Mouse (Mus musculus): ENCODE measurements around the gene Mfsd2b. TPM values are rescaled to one million over a fixed set of nuclear protein-coding genes. Genes with fewer than 3 reads are reported as not detected.
A peak's percentile ranks its signal among the peaks of the same experiment; 100 is the strongest.

Mfsd2b gene
- polyA plus RNA-seq, 1 experiment = 2.2 TPM

DNA sequence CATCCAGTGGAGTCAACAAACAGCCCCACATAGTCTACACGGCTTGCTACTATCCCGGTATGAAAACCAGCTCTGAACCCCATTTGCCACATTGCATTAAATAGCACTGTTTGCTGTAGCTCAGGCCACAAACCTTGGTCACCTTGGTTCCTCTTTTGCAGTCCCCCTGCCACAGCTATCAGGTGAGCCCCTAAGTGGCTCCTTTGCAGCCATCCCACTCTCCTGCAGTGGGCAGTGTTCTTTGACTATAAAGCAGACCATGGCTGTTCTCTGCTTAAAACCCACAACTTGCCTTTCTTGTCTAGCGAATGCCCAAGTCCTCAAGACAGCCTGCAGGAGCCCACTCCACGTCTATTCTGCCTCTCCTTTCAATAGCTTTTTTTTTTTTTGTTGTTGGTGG, 1.9 kb downstream of the Mfsd2b start:
- TF ChIP-seq POLR2A (IDR thresholded peaks at IDR 0.05; ENCODE audit: insufficient read depth, low read length) = no peak
- no peak for TF ChIP-seq CTCF (IDR thresholded peaks at IDR 0.05; ENCODE audit: low read depth, low read length)
- TF ChIP-seq EP300 (IDR thresholded peaks at IDR 0.05; ENCODE audit: insufficient read depth, low read depth, low read length) = no peak

DNA sequence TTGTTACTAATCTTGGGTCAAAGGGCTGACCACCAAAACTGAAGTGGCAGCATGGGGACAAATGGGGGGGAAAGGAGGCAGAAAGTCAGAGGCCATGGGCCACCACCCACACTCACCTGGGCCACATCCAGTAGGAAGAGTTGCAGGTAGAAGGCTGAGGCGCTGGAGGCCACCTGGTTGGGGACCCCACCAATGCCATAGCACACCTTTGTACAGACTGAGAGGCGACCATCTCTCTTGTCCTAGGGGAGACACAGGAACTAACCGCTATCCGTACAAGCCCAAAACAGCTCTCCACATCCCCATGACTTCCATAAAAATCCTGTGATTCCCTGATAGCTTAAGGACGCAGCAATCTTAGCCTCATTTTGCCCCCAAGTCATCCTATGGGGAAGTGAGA, 2.9 kb downstream of the Mfsd2b start:
- Histone ChIP-seq H3K27me3 (ENCODE audit: control insufficient read depth, insufficient read depth, low read length, poor library complexity, severe bottlenecking) (no peaks in the 10 kb centered on the region), H3K36me3 (ENCODE audit: control insufficient read depth, insufficient read depth, low read length, poor library complexity, severe bottlenecking) (no peaks in the 10 kb centered on the region), H3K27ac (ENCODE audit: insufficient read depth, low read length) (no peak overlapping the region), H3K4me3 (ENCODE audit: low read depth, low read length) (no peak overlapping the region), H3K9me3 (replicated peaks; ENCODE audit: control insufficient read depth, insufficient read depth, low read length, poor library complexity, severe bottlenecking) (no peaks in the 10 kb centered on the region), H3K9ac (ENCODE audit: low read depth, poor library complexity, severe bottlenecking) (no peak overlapping the region), H3K4me1 (ENCODE audit: control insufficient read depth, insufficient read depth, low read length) (no peaks in the 10 kb centered on the region)
- TF ChIP-seq POLR2A (IDR thresholded peaks at IDR 0.05; ENCODE audit: insufficient read depth, low read length) = no peak
- TF ChIP-seq EP300 (IDR thresholded peaks at IDR 0.05; ENCODE audit: insufficient read depth, low read depth, low read length) = no peak
- TF ChIP-seq CTCF (IDR thresholded peaks at IDR 0.05; ENCODE audit: low read depth, low read length) = no peak

More for the DNA sequence above, 1.9 kb downstream of the Mfsd2b start:
- H3K9ac ChIP-seq (ENCODE audit: low read depth, poor library complexity, severe bottlenecking) = no peak overlapping the region
- H3K4me3 ChIP-seq (ENCODE audit: low read depth, low read length) = no peak overlapping the region
- H3K9me3 ChIP-seq (replicated peaks; ENCODE audit: control insufficient read depth, insufficient read depth, low read length, poor library complexity, severe bottlenecking) = no peaks in the 10 kb centered on the region
- no peaks in the 10 kb centered on the region for H3K4me1 ChIP-seq (ENCODE audit: control insufficient read depth, insufficient read depth, low read length)
- no peaks in the 10 kb centered on the region for H3K27me3 ChIP-seq (ENCODE audit: control insufficient read depth, insufficient read depth, low read length, poor library complexity, severe bottlenecking)
- H3K27ac ChIP-seq (ENCODE audit: insufficient read depth, low read length) = no peak overlapping the region
- H3K36me3 ChIP-seq (ENCODE audit: control insufficient read depth, insufficient read depth, low read length, poor library complexity, severe bottlenecking) = no peaks in the 10 kb centered on the region

DNA sequence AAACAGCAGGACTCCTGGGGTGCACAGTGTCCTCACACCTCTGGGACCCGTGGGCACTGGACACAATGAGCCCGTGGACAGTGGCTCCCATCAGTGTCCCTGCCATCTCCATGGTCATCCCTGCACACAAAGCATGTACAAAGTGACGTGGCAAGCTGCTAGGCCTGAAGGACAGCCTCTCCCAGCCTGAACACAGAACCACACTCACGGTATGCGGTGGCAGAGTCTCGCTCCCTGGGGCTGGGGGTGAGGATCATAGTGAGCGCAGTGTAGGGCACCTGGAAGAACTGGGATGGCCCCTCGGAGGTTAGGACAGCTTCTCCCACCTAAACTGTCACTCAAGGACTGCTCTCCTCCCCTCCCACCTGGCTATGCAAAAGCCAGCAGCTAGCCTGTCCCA, 5.2 kb downstream of the Mfsd2b start:
- H3K4me1 ChIP-seq (ENCODE audit: control insufficient read depth, insufficient read depth, low read length) = no peaks in the 10 kb centered on the region
- H3K4me3 ChIP-seq (ENCODE audit: low read depth, low read length) = no peak overlapping the region
- H3K9me3 ChIP-seq (replicated peaks; ENCODE audit: control insufficient read depth, insufficient read depth, low read length, poor library complexity, severe bottlenecking) = no peaks in the 10 kb centered on the region
- H3K27ac ChIP-seq (ENCODE audit: insufficient read depth, low read length) = no peak overlapping the region
- TF ChIP-seq POLR2A (IDR thresholded peaks at IDR 0.05; ENCODE audit: insufficient read depth, low read length) (no peak), CTCF (IDR thresholded peaks at IDR 0.05; ENCODE audit: low read depth, low read length) (no peak), EP300 (IDR thresholded peaks at IDR 0.05; ENCODE audit: insufficient read depth, low read depth, low read length) (no peak)
- H3K9ac ChIP-seq (ENCODE audit: low read depth, poor library complexity, severe bottlenecking) = no peak overlapping the region
- H3K27me3 ChIP-seq (ENCODE audit: control insufficient read depth, insufficient read depth, low read length, poor library complexity, severe bottlenecking) = no peaks in the 10 kb centered on the region
- H3K36me3 ChIP-seq (ENCODE audit: control insufficient read depth, insufficient read depth, low read length, poor library complexity, severe bottlenecking) = no peaks in the 10 kb centered on the region

DNA sequence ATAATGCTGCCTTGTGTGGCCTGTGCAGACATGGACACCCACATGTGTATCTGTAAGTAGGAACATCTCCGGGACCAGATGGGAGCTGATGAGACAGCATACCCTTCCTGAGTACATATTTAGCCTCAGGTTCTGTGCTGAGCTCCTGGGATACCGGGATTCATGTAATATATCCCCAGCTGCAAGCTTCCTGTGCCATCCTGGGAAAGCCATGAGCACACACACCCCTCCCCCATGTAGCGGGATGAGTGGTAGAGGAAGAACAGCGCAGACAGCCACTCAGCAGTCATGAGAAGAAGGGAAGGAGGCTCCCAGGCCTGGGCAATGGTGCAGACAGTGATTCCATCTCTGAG, 9.8 kb downstream of the Mfsd2b start:
- H3K27ac ChIP-seq (ENCODE audit: insufficient read depth, low read length) = no peak overlapping the region
- no peaks in the 10 kb centered on the region for H3K9me3 ChIP-seq (replicated peaks; ENCODE audit: control insufficient read depth, insufficient read depth, low read length, poor library complexity, severe bottlenecking)
- no peaks in the 10 kb centered on the region for H3K4me1 ChIP-seq (ENCODE audit: control insufficient read depth, insufficient read depth, low read length)
- TF ChIP-seq CTCF (IDR thresholded peaks at IDR 0.05; ENCODE audit: low read depth, low read length) (no peak), EP300 (IDR thresholded peaks at IDR 0.05; ENCODE audit: insufficient read depth, low read depth, low read length) (no peak), POLR2A (IDR thresholded peaks at IDR 0.05; ENCODE audit: insufficient read depth, low read length) (no peak)
- no peak overlapping the region for H3K4me3 ChIP-seq (ENCODE audit: low read depth, low read length)
- no peaks in the 10 kb centered on the region for H3K36me3 ChIP-seq (ENCODE audit: control insufficient read depth, insufficient read depth, low read length, poor library complexity, severe bottlenecking)
- no peak overlapping the region for H3K9ac ChIP-seq (ENCODE audit: low read depth, poor library complexity, severe bottlenecking)
- no peaks in the 10 kb centered on the region for H3K27me3 ChIP-seq (ENCODE audit: control insufficient read depth, insufficient read depth, low read length, poor library complexity, severe bottlenecking)

DNA sequence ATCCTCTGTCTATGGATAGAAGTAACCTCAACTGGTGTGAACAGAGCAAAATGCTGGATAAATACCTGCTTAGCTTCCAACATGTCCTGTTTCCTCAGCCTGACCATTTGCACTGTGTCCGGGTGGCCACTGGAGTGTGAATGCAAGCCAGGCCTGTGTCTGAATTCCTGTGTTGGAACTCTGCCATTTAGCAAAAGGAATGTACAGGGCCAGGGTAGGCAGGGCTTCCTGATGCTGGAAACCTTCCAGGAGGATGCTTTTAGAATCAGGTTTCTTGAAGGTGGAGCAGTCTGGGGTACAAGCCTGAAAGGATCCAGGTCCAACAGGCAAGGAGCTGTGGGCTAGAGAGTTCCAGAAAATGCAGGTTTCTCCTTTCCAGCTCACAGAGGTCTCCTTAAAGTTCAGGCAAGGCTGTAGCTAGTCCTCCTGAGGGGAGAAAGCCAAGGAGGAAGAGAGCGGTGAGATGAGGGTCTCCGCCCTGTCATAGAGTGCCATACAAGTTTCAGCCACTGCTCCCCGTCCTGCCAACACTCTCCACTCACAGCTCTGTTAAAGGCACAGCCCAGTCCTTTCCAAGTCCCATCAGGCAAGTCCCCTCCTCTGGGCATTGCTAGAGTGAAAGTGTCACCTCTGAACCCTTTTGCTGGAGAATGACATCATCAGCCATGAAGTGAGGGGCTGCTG, 10.4 kb downstream of the Mfsd2b start:
- Histone ChIP-seq H3K4me3 (ENCODE audit: low read depth, low read length) (no peak overlapping the region), H3K27me3 (ENCODE audit: control insufficient read depth, insufficient read depth, low read length, poor library complexity, severe bottlenecking) (no peaks in the 10 kb centered on the region), H3K9ac (ENCODE audit: low read depth, poor library complexity, severe bottlenecking) (no peak overlapping the region), H3K9me3 (replicated peaks; ENCODE audit: control insufficient read depth, insufficient read depth, low read length, poor library complexity, severe bottlenecking) (no peaks in the 10 kb centered on the region), H3K36me3 (ENCODE audit: control insufficient read depth, insufficient read depth, low read length, poor library complexity, severe bottlenecking) (no peaks in the 10 kb centered on the region), H3K4me1 (ENCODE audit: control insufficient read depth, insufficient read depth, low read length) (no peaks in the 10 kb centered on the region), H3K27ac (ENCODE audit: insufficient read depth, low read length) (no peak overlapping the region)
- TF ChIP-seq EP300 (IDR thresholded peaks at IDR 0.05; ENCODE audit: insufficient read depth, low read depth, low read length) (no peak), CTCF (IDR thresholded peaks at IDR 0.05; ENCODE audit: low read depth, low read length) (no peak), POLR2A (IDR thresholded peaks at IDR 0.05; ENCODE audit: insufficient read depth, low read length) (no peak)

DNA sequence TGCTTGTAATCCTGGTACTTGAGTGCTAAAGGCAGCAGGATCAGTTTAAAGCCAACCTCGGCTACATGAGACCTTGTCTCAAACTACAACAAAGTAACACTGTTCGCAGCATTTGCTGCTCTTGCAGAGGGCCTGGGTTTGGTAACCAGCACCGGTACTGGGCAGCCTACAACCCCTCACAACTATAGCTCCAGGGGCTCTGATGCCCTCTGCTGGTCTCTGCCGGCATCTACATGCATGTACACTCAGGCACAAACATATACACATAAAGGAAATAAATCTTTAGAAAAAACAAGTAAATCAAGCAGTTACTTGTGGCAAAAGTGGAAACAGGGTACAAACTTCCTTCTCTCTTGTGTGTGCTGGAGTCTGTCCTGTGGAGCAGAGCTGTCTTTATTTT, 11.5 kb downstream of the Mfsd2b start:
- H3K9ac ChIP-seq (ENCODE audit: low read depth, poor library complexity, severe bottlenecking) = no peak overlapping the region
- H3K27me3 ChIP-seq (ENCODE audit: control insufficient read depth, insufficient read depth, low read length, poor library complexity, severe bottlenecking) = no peaks in the 10 kb centered on the region
- H3K4me3 ChIP-seq (ENCODE audit: low read depth, low read length) = no peak overlapping the region
- no peaks in the 10 kb centered on the region for H3K36me3 ChIP-seq (ENCODE audit: control insufficient read depth, insufficient read depth, low read length, poor library complexity, severe bottlenecking)
- H3K27ac ChIP-seq (ENCODE audit: insufficient read depth, low read length) = no peak overlapping the region
- no peaks in the 10 kb centered on the region for H3K4me1 ChIP-seq (ENCODE audit: control insufficient read depth, insufficient read depth, low read length)
- H3K9me3 ChIP-seq (replicated peaks; ENCODE audit: control insufficient read depth, insufficient read depth, low read length, poor library complexity, severe bottlenecking) = no peaks in the 10 kb centered on the region
- TF ChIP-seq CTCF (IDR thresholded peaks at IDR 0.05; ENCODE audit: low read depth, low read length) (peak; percentile 63), POLR2A (IDR thresholded peaks at IDR 0.05; ENCODE audit: insufficient read depth, low read length) (no peak)

Measured in ES-Bruce4 (cell line).